Mouse (Mus musculus): ENCODE data around the gene Prmt9.

DNA sequence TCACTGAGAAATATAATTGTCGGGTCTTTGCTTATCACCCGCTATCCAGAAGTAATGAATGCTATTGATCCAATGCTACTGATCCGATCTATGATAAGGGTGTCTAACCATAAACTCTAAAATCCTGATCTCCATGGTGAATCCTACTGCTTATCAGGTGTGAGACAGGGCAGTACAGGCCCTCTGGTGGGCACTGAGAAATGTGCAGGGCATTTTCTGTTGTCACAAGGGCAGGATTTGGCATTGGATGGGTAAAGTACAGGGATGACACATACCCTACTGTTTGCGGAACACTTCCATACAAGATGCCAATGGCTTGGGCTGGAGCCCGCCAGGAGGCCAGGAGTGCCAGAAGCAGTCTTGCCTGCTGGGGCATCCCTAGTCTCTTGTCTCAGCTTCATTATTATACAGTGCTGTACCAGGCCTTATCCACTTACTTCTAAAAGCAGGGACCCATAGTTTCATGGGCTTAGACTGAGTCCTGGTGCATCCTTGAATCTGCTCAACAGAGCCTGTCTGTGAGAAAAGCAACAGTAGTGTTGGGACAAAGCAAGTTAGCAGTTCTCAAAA lies 14.1 kb upstream of the Prmt9 start:
- TF ChIP-seq CTCF (conservative IDR thresholded peaks at IDR 0.05; ENCODE audit: insufficient read depth, insufficient read length, low read depth, low read length) = peak; percentile 77
- TF ChIP-seq POLR2A (IDR thresholded peaks at IDR 0.05; ENCODE audit: low read depth, low read length) = no peak
